Comparison of ENCODE assay signal across 13 mouse cellular contexts in genomic region chr13:103248102-103249054, GRCm38 (mm10).
DNase-seq lines count a peak whose midpoint lies in the region; ATAC-seq lines count a peak whose summit lies in the region.
"Had no signal": no experiment of that assay in that cellular context is flagged by ENCODE, and none has a peak within 500 bp of the region (broad histone marks: within the 10 kb centered on the region; RNA-seq: fewer than 3 reads in every experiment).

No protein-coding gene starts in this region.

- no peaks in the 10 kb centered on the region for H3K36me3 ChIP-seq in embryonic facial prominence, embryonic 10.5 days (replicated peaks)
- no peaks in the 10 kb centered on the region for H3K36me3 ChIP-seq in hindbrain, embryonic 12.5 days
- no peaks in the 10 kb centered on the region for H3K36me3 ChIP-seq in midbrain, embryonic 16.5 days (ENCODE audit: control insufficient read depth, insufficient read depth, low read length)
- H3K36me3 ChIP-seq: liver, embryonic 13.5 days had no signal

- peak; percentile 55 for DNase-seq in embryo, embryonic 10 days (ENCODE audit: low spot score)
- peak; percentile 22 for DNase-seq in embryonic facial prominence, embryonic 10.5 days (ENCODE audit: low spot score)
- no peak for DNase-seq in left cerebral cortex, adult 18-20 months (ENCODE audit: low spot score in 2 of 2)
- no peak for DNase-seq in layer of hippocampus, adult 8-10 months (ENCODE audit: low spot score in 2 of 2)
- no peak for DNase-seq in cerebellum, postnatal 36 days
- no peak for DNase-seq in spleen, postnatal 36 days (ENCODE audit: low spot score in 2 of 2)
- DNase-seq: cerebellum, adult 8-10 months; gastrocnemius, postnatal 36 days; heart, postnatal 10 days; kidney, postnatal 25 days; liver, embryonic 13.5 days had no signal

- peaks cover 6% of the 10 kb centered on the region; the same call in 1 of the 2 replicates for H3K27me3 ChIP-seq in embryonic facial prominence, embryonic 10.5 days (replicated peaks; ENCODE audit: low read depth, poor library complexity, severe bottlenecking)
- H3K27me3 ChIP-seq in hindbrain, embryonic 12.5 days: no peaks in the 10 kb centered on the region
- H3K27me3 ChIP-seq in midbrain, embryonic 16.5 days (ENCODE audit: control insufficient read depth, insufficient read depth, low read depth, low read length): no peaks in the 10 kb centered on the region
- H3K27me3 ChIP-seq: liver, embryonic 13.5 days had no signal

- H3K9me3 ChIP-seq in embryonic facial prominence, embryonic 10.5 days: no peaks in the 10 kb centered on the region
- H3K9me3 ChIP-seq in hindbrain, embryonic 12.5 days (replicated peaks): no peaks in the 10 kb centered on the region
- H3K9me3 ChIP-seq in midbrain, embryonic 16.5 days (replicated peaks; ENCODE audit: control insufficient read depth, low read length, poor library complexity, severe bottlenecking): no peaks in the 10 kb centered on the region
- H3K9me3 ChIP-seq: liver, embryonic 13.5 days had no signal

- 23% methylated on average over 14 of the region's 14 CpGs for WGBS in embryonic facial prominence, embryonic 10.5 days
- WGBS in hindbrain, embryonic 12.5 days: 24% methylated on average over 14 of the region's 14 CpGs
- 17% methylated on average over 14 of the region's 14 CpGs for WGBS in midbrain, embryonic 16.5 days

- peak overlapping the region; percentile 59 for H3K27ac ChIP-seq in embryonic facial prominence, embryonic 10.5 days (replicated peaks)
- H3K27ac ChIP-seq in hindbrain, embryonic 12.5 days: peak overlapping the region; percentile 55
- no peak overlapping the region for H3K27ac ChIP-seq in midbrain, embryonic 16.5 days (ENCODE audit: low read length)
- H3K27ac ChIP-seq: liver, embryonic 13.5 days had no signal

- H3K9ac ChIP-seq in hindbrain, embryonic 12.5 days: no peak overlapping the region
- no peak overlapping the region for H3K9ac ChIP-seq in midbrain, embryonic 16.5 days (ENCODE audit: low read depth, low read length)
- H3K9ac ChIP-seq: liver, embryonic 13.5 days had no signal

- H3K4me1 ChIP-seq in embryonic facial prominence, embryonic 10.5 days: peaks cover 17% of the 10 kb centered on the region
- H3K4me1 ChIP-seq in hindbrain, embryonic 12.5 days: peaks cover 9% of the 10 kb centered on the region
- no peaks in the 10 kb centered on the region; the same call in 1 of the 2 replicates for H3K4me1 ChIP-seq in midbrain, embryonic 16.5 days (ENCODE audit: control insufficient read depth, insufficient read depth, low read length)
- H3K4me1 ChIP-seq: liver, embryonic 13.5 days had no signal

- H3K4me3 ChIP-seq in embryonic facial prominence, embryonic 10.5 days: no peak overlapping the region
- no peak overlapping the region for H3K4me3 ChIP-seq in hindbrain, embryonic 12.5 days
- no peak overlapping the region for H3K4me3 ChIP-seq in midbrain, embryonic 16.5 days (ENCODE audit: low read depth, low read length)
- H3K4me3 ChIP-seq: liver, embryonic 13.5 days had no signal

- peak; percentile 90 for ATAC-seq in hindbrain, embryonic 12.5 days (ENCODE audit: low FRiP score)
- ATAC-seq in midbrain, embryonic 16.5 days: peak; percentile 80

- peak overlapping the region; percentile 13 for H3K4me2 ChIP-seq in hindbrain, embryonic 12.5 days (replicated peaks)
- no peak overlapping the region for H3K4me2 ChIP-seq in midbrain, embryonic 16.5 days (ENCODE audit: low read length)
- H3K4me2 ChIP-seq: liver, embryonic 13.5 days had no signal

Comparison
In these comparisons a context has a peak if more than half of its experiments do, and no peak if none do; other contexts are left out.
1. DNase-seq: peak in embryo, embryonic 10 days (single experiment) and embryonic facial prominence, embryonic 10.5 days (single experiment); none in left cerebral cortex, adult 18-20 months (0 of 2), layer of hippocampus, adult 8-10 months (0 of 2), cerebellum, postnatal 36 days (0 of 2) and spleen, postnatal 36 days (0 of 2).